Mouse (Mus musculus) megakaryocyte, embryonic 14.5 days (primary cell): Measurements from ENCODE around the gene Copa. TPM values are rescaled to one million over a fixed set of nuclear protein-coding genes. Genes with fewer than 3 reads are reported as not detected.

Experiments
- H3K27me3 ChIP-seq: replicated peaks from 2 replicates; pipeline ENCODE3; 2012; ENCODE audit warnings: inconsistent platforms
- H3K36me3 ChIP-seq: replicated peaks from 2 replicates; pipeline ENCODE3; 2012; ENCODE audit warnings: low read length, inconsistent platforms, mixed read lengths
- H3K4me1 ChIP-seq: 2 replicates; pipeline ENCODE4 v1.6.1; 2012; ENCODE audit warnings: inconsistent platforms
- H3K4me3 ChIP-seq: replicated peaks from 2 replicates; pipeline ENCODE3; 2012; ENCODE audit warnings: moderate library complexity, mild to moderate bottlenecking, inconsistent platforms
- H3K9me3 ChIP-seq: 2 replicates; pipeline ENCODE4 v1.6.1; 2012; ENCODE audit warnings: inconsistent platforms
- FLI1 ChIP-seq: IDR thresholded peaks from 2 replicates; pipeline ENCODE4 v1.6.1; 2012; ENCODE audit warnings: low read length, inconsistent platforms, mixed read lengths
- GATA1 ChIP-seq: IDR thresholded peaks from 3 replicates; pipeline ENCODE4 v1.6.1; 2012; ENCODE audit warnings: mixed read lengths, low read length, inconsistent platforms, borderline replicate concordance
- polyA plus RNA-seq: library from polyadenylated mRNA; stranded (reverse); fragments of >175 nt; gene quantifications from 2 replicates; pipeline ENCODE4 v1.2.3, GENCODE M21; 2012; ENCODE audit warnings: low replicate concordance; ENCODE audit not compliant: insufficient read depth

Copa gene
- polyA plus RNA-seq, 1 experiment, result 15.6 TPM

DNA sequence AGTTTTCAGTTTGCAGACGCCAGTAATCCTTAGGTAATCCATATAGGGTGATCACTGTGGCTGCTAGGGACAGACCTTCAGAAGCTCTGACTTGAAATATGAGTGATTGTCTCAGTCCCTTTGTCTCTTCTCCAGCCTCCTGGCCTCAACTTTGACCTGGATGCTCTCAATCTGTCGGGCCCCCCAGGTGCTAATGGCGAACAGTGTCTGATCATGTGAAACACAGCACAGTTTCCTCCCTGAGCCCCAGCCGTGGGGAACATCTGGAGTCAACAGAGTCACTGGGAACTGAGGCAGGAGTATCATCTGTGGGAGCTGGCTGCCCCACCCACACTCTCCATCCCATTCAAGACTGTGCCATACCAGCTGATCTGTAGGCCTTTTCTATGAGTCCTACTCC is 51.7 kb downstream of the Copa start:
- H3K36me3 ChIP-seq, result peaks cover 69% of the 10 kb centered on the region
- H3K9me3 ChIP-seq, result no peaks in the 10 kb centered on the region

DNA sequence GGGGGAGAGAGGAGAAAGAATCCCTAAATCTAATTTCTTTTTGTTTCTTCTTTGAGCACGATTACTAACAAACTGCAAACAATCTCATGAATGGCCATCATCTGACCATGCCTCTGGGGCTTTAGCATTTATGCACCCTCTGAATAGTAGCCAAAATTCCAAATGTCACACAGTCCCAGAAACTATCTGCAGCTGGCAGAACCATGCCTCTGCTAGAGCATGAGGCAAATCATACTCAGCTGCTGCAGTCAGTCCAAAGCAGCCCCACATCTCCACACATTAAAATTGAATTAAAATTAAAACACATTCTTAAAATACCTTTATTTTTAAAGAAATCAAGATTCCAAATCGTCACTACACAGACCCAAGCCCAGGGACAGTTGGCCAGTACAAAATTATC is 57.8 kb downstream of the Copa start:
- Histone ChIP-seq H3K36me3 (peaks cover 12% of the 10 kb centered on the region), H3K4me3 (no peak overlapping the region), H3K27me3 (no peaks in the 10 kb centered on the region), H3K9me3 (no peaks in the 10 kb centered on the region), H3K4me1 (peaks cover 13% of the 10 kb centered on the region)
- no peak for TF ChIP-seq GATA1
- no peak for TF ChIP-seq FLI1

More for the DNA sequence above, 51.7 kb downstream of the Copa start:
- Histone ChIP-seq H3K4me3 (no peak overlapping the region), H3K4me1 (peaks cover 7% of the 10 kb centered on the region), H3K27me3 (no peaks in the 10 kb centered on the region)
- TF ChIP-seq FLI1, result no peak
- no peak for TF ChIP-seq GATA1

DNA sequence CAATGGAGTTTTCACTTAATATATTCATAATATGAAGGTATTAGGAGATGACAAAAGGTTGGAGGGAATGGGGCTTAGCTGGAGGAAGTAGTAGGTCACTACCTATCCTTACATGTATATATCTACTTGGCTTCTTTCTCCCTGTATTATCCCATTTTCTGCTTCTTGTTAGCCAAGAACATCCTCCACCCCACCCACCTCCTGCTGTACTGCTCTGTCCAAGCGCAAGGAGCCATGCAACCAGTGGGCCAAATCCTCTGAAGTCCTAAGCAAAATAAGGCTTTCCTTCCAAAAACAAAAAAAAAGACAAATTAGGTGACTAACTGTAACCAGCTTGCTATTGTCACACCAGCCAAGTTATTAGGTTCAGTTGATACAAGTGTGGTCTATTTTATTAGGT is 58.5 kb downstream of the Copa start:
- peaks cover 7% of the 10 kb centered on the region for H3K36me3 ChIP-seq
- no peaks in the 10 kb centered on the region for H3K27me3 ChIP-seq
- no peak overlapping the region for H3K4me3 ChIP-seq
- TF ChIP-seq FLI1 (no peak), GATA1 (no peak)
- peaks cover 15% of the 10 kb centered on the region for H3K4me1 ChIP-seq
- no peaks in the 10 kb centered on the region for H3K9me3 ChIP-seq

DNA sequence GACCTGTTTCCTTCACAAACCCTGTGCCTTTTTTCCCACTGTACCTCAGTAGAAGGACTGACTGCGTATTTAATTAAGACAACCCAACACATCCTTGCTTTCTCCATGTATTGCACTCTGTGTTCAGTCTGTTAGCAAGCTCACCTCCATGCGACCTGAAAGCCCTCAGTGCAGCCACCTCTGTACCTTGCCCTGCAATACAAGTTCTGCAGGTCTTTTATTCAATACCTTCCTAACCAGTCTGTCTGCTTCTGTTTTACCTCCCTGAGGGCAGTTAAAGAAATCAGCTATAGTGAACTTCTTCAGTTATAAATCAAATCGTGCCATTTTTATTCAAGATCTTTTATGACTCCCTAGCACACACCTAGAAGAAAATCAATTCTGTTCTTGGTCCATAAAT is 59.2 kb downstream of the Copa start:
- TF ChIP-seq GATA1 (no peak), FLI1 (no peak)
- Histone ChIP-seq H3K27me3 (no peaks in the 10 kb centered on the region), H3K4me1 (peaks cover 14% of the 10 kb centered on the region), H3K36me3 (no peaks in the 10 kb centered on the region), H3K9me3 (no peaks in the 10 kb centered on the region), H3K4me3 (no peak overlapping the region)

DNA sequence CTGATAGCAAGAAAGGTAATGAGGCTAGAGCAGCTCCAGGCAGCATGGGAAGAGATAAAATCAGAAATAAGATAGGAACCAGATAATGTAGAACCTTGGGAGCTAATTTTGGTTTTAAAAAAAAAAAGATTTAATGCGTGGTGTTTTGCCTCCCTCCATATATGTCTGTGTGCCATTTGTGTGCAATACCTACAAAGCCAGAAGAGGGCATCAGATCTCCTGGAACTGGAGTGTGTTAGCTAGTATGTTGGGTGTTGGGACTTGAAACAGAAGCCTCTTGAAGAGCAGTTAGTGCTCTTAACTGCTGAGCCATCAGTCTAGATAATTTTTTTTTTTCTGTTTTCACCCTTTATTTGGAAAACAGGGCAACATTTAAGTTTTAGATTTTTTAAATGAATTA is 61.2 kb downstream of the Copa start:
- H3K4me3 ChIP-seq, result no peak overlapping the region
- no peaks in the 10 kb centered on the region for H3K9me3 ChIP-seq

DNA sequence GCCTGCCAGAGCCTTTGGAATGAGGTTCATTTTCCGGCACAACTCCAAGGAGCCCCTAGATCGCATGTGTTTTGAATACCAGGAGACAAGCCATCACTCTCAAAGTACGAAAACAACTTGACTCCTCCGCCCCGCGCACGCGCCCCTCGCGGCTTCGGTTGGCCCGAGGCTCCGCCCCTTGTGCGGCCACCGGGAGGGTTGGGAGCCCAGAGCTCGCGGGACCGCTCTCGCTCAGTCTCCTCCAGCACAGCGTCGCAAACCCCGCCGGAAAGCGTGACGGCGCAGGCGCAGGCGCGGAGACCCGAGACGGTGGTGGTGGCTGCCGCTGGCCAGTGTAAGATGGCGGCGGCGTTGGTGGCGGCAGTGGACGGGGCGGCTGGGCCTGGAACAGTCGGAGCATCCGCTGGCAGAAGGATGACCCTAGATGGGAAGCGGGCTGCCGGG is 65.5 kb downstream of the Copa start, which contains the start of gene Dcaf8:
Gene Dcaf8, plus strand, starts transcription at position 250 of the 444 bp plus-strand sequence.
- Histone ChIP-seq H3K9me3 (no peaks in the 10 kb centered on the region), H3K27me3 (no peaks in the 10 kb centered on the region), H3K4me1 (peaks cover 52% of the 10 kb centered on the region), H3K36me3 (peaks cover 30% of the 10 kb centered on the region), H3K4me3 (peak within 1 kb of the TSS; percentile 100)
- no peak for TF ChIP-seq GATA1
- TF ChIP-seq FLI1, result no peak

More for the DNA sequence above, 61.2 kb downstream of the Copa start:
- H3K27me3 ChIP-seq, result no peaks in the 10 kb centered on the region
- TF ChIP-seq GATA1, result no peak
- no peak for TF ChIP-seq FLI1
- H3K36me3 ChIP-seq, result no peaks in the 10 kb centered on the region
- peaks cover 21% of the 10 kb centered on the region for H3K4me1 ChIP-seq

DNA sequence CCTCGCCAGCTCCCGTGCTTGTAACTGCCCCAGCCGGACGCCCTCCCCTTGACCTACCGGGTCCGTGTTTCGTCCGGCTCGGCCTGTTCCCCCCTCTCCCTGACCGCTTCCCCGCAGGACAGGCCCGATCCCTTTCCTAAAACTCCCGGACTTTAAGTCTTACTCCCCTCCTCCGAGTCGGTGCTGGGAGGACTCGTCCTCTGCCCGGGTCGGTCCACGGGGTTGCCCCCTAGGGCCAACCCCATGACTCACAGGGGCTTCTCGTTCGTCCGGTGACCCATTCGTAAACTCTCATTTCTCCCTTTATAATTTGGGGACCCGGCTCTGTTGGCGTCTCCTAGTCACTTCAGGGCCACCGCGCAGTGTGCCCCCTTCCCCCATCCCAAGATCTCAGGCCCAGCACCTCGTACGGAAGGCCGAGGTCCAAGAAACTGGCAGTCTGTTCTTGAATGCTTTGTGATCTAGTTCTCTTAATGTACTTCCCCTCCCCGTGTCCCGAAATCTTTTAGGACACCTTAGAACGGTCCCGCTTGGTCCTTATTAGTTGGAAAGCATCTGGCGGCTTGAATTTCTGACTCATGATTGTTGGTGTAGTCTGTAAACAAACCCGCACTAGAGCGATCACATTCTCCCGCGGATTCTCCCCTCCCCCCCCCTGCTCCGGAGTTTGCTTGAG is 66.1 kb downstream of the Copa start:
- TF ChIP-seq GATA1 (no peak), FLI1 (no peak)

DNA sequence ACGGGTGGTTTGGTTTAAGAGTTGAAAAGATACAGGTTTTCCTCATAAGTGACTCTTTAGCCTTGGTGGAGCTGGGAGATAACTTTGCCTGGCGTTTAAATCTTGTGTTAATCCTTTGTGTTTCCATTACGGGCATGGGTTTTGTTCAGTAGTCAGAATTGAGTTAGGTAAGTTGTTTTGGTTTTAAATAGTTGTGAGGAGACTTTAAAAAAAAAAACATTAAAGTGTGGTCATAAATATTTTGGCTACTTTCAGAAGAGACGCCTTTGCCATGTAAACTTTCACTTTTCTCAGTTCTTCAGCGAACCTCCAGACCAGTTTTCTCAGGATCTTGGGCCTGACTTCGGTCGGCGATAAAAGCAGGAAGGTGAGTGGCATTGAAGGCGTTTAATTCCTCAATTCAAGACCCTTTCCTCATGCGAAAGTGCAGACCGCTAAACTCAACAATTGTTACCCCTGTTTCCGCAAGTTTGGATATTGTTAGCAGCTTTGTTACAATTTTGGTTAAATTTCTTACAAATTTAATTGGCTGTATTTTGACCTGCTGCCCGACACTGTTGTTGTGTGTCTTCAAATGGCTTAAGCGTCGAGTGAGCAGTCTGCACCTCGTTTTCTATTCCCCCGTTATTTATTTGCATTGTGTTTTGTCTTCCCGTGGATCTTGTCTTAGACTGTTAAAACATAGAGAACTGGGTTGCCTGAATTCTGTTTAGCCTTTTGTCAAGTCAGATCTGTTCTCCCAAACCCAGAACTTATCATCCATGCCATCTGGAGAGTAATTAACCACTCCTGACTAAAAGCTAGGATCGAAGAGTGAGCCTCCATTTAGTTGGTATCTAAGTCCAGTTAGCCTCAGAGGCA is 66.9 kb downstream of the Copa start:
- no peak for TF ChIP-seq FLI1
- TF ChIP-seq GATA1, result no peak
- peak overlapping the region; percentile 100 for H3K4me3 ChIP-seq
- H3K9me3 ChIP-seq, result no peaks in the 10 kb centered on the region
- peaks cover 43% of the 10 kb centered on the region for H3K36me3 ChIP-seq
- no peaks in the 10 kb centered on the region for H3K27me3 ChIP-seq
- H3K4me1 ChIP-seq, result peaks cover 54% of the 10 kb centered on the region

More for the DNA sequence above, 66.1 kb downstream of the Copa start:
- Histone ChIP-seq H3K9me3 (no peaks in the 10 kb centered on the region), H3K4me3 (peak overlapping the region; percentile 100), H3K36me3 (peaks cover 35% of the 10 kb centered on the region), H3K4me1 (peaks cover 50% of the 10 kb centered on the region), H3K27me3 (no peaks in the 10 kb centered on the region)

DNA sequence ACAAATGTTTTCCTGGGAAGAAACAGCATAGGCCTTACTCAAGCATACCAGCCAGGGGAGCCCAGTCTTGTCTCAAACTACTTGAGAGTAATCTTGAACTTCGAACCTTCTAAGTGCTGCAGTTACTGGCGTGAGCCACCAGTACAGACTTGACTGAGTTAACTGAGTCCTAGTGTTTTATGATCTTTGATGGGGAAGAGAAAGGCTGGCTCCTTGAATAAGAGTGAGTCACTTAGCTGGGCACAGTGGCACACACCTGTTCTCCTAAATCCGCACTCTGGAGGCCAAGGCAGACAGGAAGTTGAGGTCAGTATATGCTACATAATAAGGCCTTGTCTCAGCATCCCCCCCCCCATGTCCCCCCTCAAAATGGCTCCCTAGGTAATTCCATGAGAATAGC is 72.2 kb downstream of the Copa start:
- Histone ChIP-seq H3K9me3 (no peaks in the 10 kb centered on the region), H3K4me1 (peaks cover 61% of the 10 kb centered on the region), H3K4me3 (no peak overlapping the region), H3K27me3 (no peaks in the 10 kb centered on the region), H3K36me3 (peaks cover 77% of the 10 kb centered on the region)
- TF ChIP-seq FLI1, result no peak
- no peak for TF ChIP-seq GATA1

DNA sequence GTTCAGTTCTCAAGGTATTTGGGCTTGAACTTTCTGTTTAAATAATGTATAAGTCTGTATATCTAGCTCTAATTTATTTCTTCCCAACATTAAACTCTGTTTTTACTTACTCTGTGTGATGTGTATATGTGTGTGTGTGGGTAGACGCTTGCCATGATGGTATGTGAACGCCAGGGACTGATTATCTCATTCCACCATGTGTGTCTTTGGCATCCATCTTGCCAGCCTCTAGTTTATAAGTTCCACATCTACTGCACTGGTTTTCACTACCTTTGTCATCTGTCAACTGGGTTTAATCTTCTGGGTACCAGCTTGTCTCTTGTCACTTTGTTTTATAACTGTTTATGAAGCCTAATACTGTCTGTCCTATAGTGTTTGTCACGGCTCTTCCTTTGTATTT is 73.2 kb downstream of the Copa start:
- no peaks in the 10 kb centered on the region for H3K9me3 ChIP-seq
- H3K27me3 ChIP-seq, result no peaks in the 10 kb centered on the region
- H3K4me1 ChIP-seq, result peaks cover 56% of the 10 kb centered on the region
- no peak overlapping the region for H3K4me3 ChIP-seq
- H3K36me3 ChIP-seq, result peaks cover 70% of the 10 kb centered on the region
- TF ChIP-seq FLI1 (no peak), GATA1 (no peak)

DNA sequence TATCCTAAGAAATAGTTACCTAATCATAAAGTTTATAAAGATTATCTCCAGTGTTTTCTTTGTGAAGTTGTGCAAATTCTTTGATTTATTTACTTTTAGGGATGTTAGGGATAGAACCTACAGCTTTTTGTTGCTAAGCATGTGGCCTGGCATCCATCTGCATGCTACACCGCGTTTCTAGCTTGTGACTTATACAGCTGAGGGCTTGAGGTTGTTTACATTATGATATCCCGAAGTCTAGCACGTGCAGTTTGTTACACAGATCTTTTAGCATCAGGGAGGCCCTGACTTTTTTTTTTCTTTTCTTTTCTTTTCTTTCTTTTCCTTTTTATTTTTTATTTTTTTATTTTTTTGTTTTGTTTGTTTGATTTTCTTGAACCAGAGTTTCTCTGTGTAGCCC is 77.6 kb downstream of the Copa start:
- H3K36me3 ChIP-seq, result peaks cover 67% of the 10 kb centered on the region
- H3K27me3 ChIP-seq, result no peaks in the 10 kb centered on the region
- H3K9me3 ChIP-seq, result no peaks in the 10 kb centered on the region
- no peak overlapping the region for H3K4me3 ChIP-seq
- peaks cover 43% of the 10 kb centered on the region for H3K4me1 ChIP-seq
- TF ChIP-seq FLI1 (no peak), GATA1 (no peak)
